In genomic region chr4:126754231-126754611, GRCm38 (mm10) we compare ENCODE assay signal across 8 mouse cellular contexts. TPM values are rescaled to one million over a fixed set of nuclear protein-coding genes. Genes with fewer than 3 reads are reported as not detected.
DNase-seq lines count a peak whose midpoint lies in the region; ATAC-seq and TF ChIP-seq lines count a peak whose summit lies in the region.

No protein-coding gene starts in this region.

- DNase-seq in lung, embryonic 14.5 days, result no peak
- no peak for DNase-seq in lung, postnatal 4 days
- peak; percentile 55 for DNase-seq in intestine, embryonic 14.5 days (ENCODE audit: low spot score)
- DNase-seq in embryo, embryonic 11 days, result no peak
- no peak for DNase-seq in kidney, adult 11 months
- no peak for DNase-seq in B cell, adult 2 months

- H3K9me3 ChIP-seq in lung, embryonic 14.5 days (ENCODE audit: low read depth, low read length), result no peaks in the 10 kb centered on the region
- no peaks in the 10 kb centered on the region for H3K9me3 ChIP-seq in embryonic facial prominence, embryonic 13.5 days
- no peaks in the 10 kb centered on the region for H3K9me3 ChIP-seq in intestine, embryonic 14.5 days (ENCODE audit: control insufficient read depth, low read length)
- no peaks in the 10 kb centered on the region for H3K9me3 ChIP-seq in neural tube, embryonic 12.5 days

- H3K36me3 ChIP-seq in lung, embryonic 14.5 days (ENCODE audit: insufficient read depth), result peaks cover 25% of the 10 kb centered on the region; the same call in 1 of the 2 replicates
- peaks cover 23% of the 10 kb centered on the region for H3K36me3 ChIP-seq in embryonic facial prominence, embryonic 13.5 days
- peaks cover 23% of the 10 kb centered on the region for H3K36me3 ChIP-seq in intestine, embryonic 14.5 days (ENCODE audit: control insufficient read depth, insufficient read depth, low read length)
- peaks cover 24% of the 10 kb centered on the region for H3K36me3 ChIP-seq in neural tube, embryonic 12.5 days

- peak overlapping the region; percentile 96 for H3K27ac ChIP-seq in lung, embryonic 14.5 days (ENCODE audit: low read depth)
- H3K27ac ChIP-seq in embryonic facial prominence, embryonic 13.5 days, result peak overlapping the region; percentile 95; the same call in 1 of the 2 replicates
- H3K27ac ChIP-seq in intestine, embryonic 14.5 days (ENCODE audit: low read depth), result peak overlapping the region; percentile 94
- H3K27ac ChIP-seq in neural tube, embryonic 12.5 days, result peak overlapping the region; percentile 89; the same call in 1 of the 2 replicates

- no peak for ATAC-seq in lung, embryonic 14.5 days (ENCODE audit: insufficient read depth)
- ATAC-seq in embryonic facial prominence, embryonic 13.5 days (ENCODE audit: insufficient number of reproducible peaks, insufficient read depth, low FRiP score, low TSS enrichment, low read depth), result no peak
- no peak for ATAC-seq in intestine, embryonic 14.5 days (replicated peaks; ENCODE audit: low FRiP score, low TSS enrichment, low read depth)
- ATAC-seq in neural tube, embryonic 12.5 days (ENCODE audit: low FRiP score, low read depth), result no peak

- TF ChIP-seq CTCF in lung, embryonic 14.5 days (IDR thresholded peaks at IDR 0.05; ENCODE audit: low read depth), result no peak

- peak overlapping the region; percentile 64 for H3K9ac ChIP-seq in lung, embryonic 14.5 days
- H3K9ac ChIP-seq in embryonic facial prominence, embryonic 13.5 days, result peak overlapping the region; percentile 85
- H3K9ac ChIP-seq in intestine, embryonic 14.5 days (ENCODE audit: low read length), result peak overlapping the region; percentile 79
- peak overlapping the region; percentile 85 for H3K9ac ChIP-seq in neural tube, embryonic 12.5 days

- H3K4me2 ChIP-seq in lung, embryonic 14.5 days, result peak overlapping the region; percentile 93
- peak overlapping the region; percentile 100 for H3K4me2 ChIP-seq in embryonic facial prominence, embryonic 13.5 days
- H3K4me2 ChIP-seq in intestine, embryonic 14.5 days (ENCODE audit: low read length), result peak overlapping the region; percentile 72
- peak overlapping the region; percentile 84 for H3K4me2 ChIP-seq in neural tube, embryonic 12.5 days (replicated peaks)

- under 1% methylated on average over 12 of the region's 12 CpGs for WGBS in lung, embryonic 14.5 days
- WGBS in embryonic facial prominence, embryonic 13.5 days, result under 1% methylated on average over 12 of the region's 12 CpGs
- 0% methylated on average over 12 of the region's 12 CpGs for WGBS in intestine, embryonic 14.5 days
- WGBS in neural tube, embryonic 12.5 days, result under 1% methylated on average over 12 of the region's 12 CpGs

- peaks cover 7% of the 10 kb centered on the region; the same call in 1 of the 2 replicates for H3K4me1 ChIP-seq in lung, embryonic 14.5 days (ENCODE audit: insufficient read depth)
- H3K4me1 ChIP-seq in embryonic facial prominence, embryonic 13.5 days, result peaks cover 42% of the 10 kb centered on the region
- H3K4me1 ChIP-seq in intestine, embryonic 14.5 days (replicated peaks; ENCODE audit: control insufficient read depth, insufficient read depth, low read length), result peaks cover 27% of the 10 kb centered on the region
- peaks cover 44% of the 10 kb centered on the region for H3K4me1 ChIP-seq in neural tube, embryonic 12.5 days

- H3K27me3 ChIP-seq in lung, embryonic 14.5 days (ENCODE audit: insufficient read depth, low read length), result no peaks in the 10 kb centered on the region
- no peaks in the 10 kb centered on the region for H3K27me3 ChIP-seq in embryonic facial prominence, embryonic 13.5 days
- H3K27me3 ChIP-seq in intestine, embryonic 14.5 days (replicated peaks; ENCODE audit: control insufficient read depth, insufficient read depth, low read length), result no peaks in the 10 kb centered on the region
- no peaks in the 10 kb centered on the region for H3K27me3 ChIP-seq in neural tube, embryonic 12.5 days (replicated peaks)

- H3K4me3 ChIP-seq in lung, embryonic 14.5 days (ENCODE audit: low read depth, low read length), result peak overlapping the region; percentile 88
- peak overlapping the region; percentile 93 for H3K4me3 ChIP-seq in embryonic facial prominence, embryonic 13.5 days
- H3K4me3 ChIP-seq in intestine, embryonic 14.5 days (ENCODE audit: low read depth, low read length), result peak overlapping the region; percentile 93
- peak overlapping the region; percentile 89 for H3K4me3 ChIP-seq in neural tube, embryonic 12.5 days

RNA-seq across cellular contexts. Expression of gene AU040320, which starts 0.9 kb away (rescaled TPM):
- polyA plus RNA-seq in lung, embryonic 14.5 days (2014; fragmentation: Nextera tagmentation; extraction: Ambion mirVana), result 20.9 and 23.1 TPM in 2 replicates
- 15.9 and 17.4 TPM in 2 replicates for polyA plus RNA-seq in embryonic facial prominence, embryonic 13.5 days (2015; fragmentation: Nextera tagmentation; extraction: Ambion mirVana)
- 27.2 and 28.9 TPM in 2 replicates for polyA plus RNA-seq in intestine, embryonic 14.5 days (2014; fragmentation: Nextera tagmentation; extraction: Ambion mirVana)
- polyA plus RNA-seq in neural tube, embryonic 12.5 days (2016; fragmentation: Nextera tagmentation; extraction: Ambion mirVana), result 37.0 and 39.6 TPM in 2 replicates

RNA-seq across cellular contexts. Expression of gene Ncdn, which starts 1.0 kb away (rescaled TPM):
- polyA plus RNA-seq in lung, embryonic 14.5 days (2014; fragmentation: Nextera tagmentation; extraction: Ambion mirVana), result 28.7 and 30.4 TPM in 2 replicates
- polyA plus RNA-seq in embryonic facial prominence, embryonic 13.5 days (2015; fragmentation: Nextera tagmentation; extraction: Ambion mirVana), result 29.5 and 30.7 TPM in 2 replicates
- polyA plus RNA-seq in intestine, embryonic 14.5 days (2014; fragmentation: Nextera tagmentation; extraction: Ambion mirVana), result 29.0 and 29.8 TPM in 2 replicates
- polyA plus RNA-seq in neural tube, embryonic 12.5 days (2016; fragmentation: Nextera tagmentation; extraction: Ambion mirVana), result 60.5 and 64.8 TPM in 2 replicates

RNA-seq across cellular contexts. Expression of gene Tfap2e, which starts 18.2 kb away (rescaled TPM):
- polyA plus RNA-seq in lung, embryonic 14.5 days (2014; fragmentation: Nextera tagmentation; extraction: Ambion mirVana), result not detected in 2 replicates
- polyA plus RNA-seq in embryonic facial prominence, embryonic 13.5 days (2015; fragmentation: Nextera tagmentation; extraction: Ambion mirVana), result 0.17 TPM in 1 of 2 replicates, not detected in the other
- polyA plus RNA-seq in intestine, embryonic 14.5 days (2014; fragmentation: Nextera tagmentation; extraction: Ambion mirVana), result not detected in 2 replicates
- polyA plus RNA-seq in neural tube, embryonic 12.5 days (2016; fragmentation: Nextera tagmentation; extraction: Ambion mirVana), result 0.33 and 0.38 TPM in 2 replicates
